Mouse (Mus musculus) embryonic facial prominence, embryonic 10.5 days (tissue): ENCODE measurements at regions not wholly inside any gene's neighbourhood (a gene's known extent, or its start where the extent isn't known, plus 50 kb on each side); places are given as distances from the start of the nearest gene placed in this dataset.

Experiments used
- DNase-seq: peaks from one replicate; pipeline ENCODE4 v3.0.0-alpha.2; 2017; ENCODE audit warnings: low spot score
- H3K27ac ChIP-seq: fragments of 300-500 bp; sonication (generic); replicated peaks from 2 replicates; pipeline ENCODE4 v1.5.1; 2016; ENCODE audit warnings: mild to moderate bottlenecking
- H3K27me3 ChIP-seq: fragments of 300-500 bp; sonication (generic); replicated peaks from 2 replicates; pipeline ENCODE4 v1.6.1; 2016; ENCODE audit warnings: low read depth, mild to moderate bottlenecking; ENCODE audit not compliant: poor library complexity, severe bottlenecking
- H3K36me3 ChIP-seq: fragments of 300-500 bp; sonication (generic); replicated peaks from 2 replicates; pipeline ENCODE4 v1.6.1; 2016; ENCODE audit warnings: mild to moderate bottlenecking, moderate library complexity
- H3K4me1 ChIP-seq: fragments of 300-500 bp; sonication (generic); 2 replicates; pipeline ENCODE4 v1.6.1; 2016
- H3K4me3 ChIP-seq: fragments of 300-500 bp; sonication (generic); 2 replicates; pipeline ENCODE4 v1.5.1; 2016; ENCODE audit warnings: mild to moderate bottlenecking, moderate library complexity
- H3K9me3 ChIP-seq: fragments of 300-500 bp; sonication (generic); 2 replicates; pipeline ENCODE4 v1.6.1; 2016; ENCODE audit warnings: mild to moderate bottlenecking
- WGBS: fragments of 180-500 bp; shearing (Covaris S2); methylation state at CpG from one replicate; pipeline ENCODE4 v1.1.7; 2016; 5-methylcytosine and 5-hydroxymethylcytosine counted together

DNA sequence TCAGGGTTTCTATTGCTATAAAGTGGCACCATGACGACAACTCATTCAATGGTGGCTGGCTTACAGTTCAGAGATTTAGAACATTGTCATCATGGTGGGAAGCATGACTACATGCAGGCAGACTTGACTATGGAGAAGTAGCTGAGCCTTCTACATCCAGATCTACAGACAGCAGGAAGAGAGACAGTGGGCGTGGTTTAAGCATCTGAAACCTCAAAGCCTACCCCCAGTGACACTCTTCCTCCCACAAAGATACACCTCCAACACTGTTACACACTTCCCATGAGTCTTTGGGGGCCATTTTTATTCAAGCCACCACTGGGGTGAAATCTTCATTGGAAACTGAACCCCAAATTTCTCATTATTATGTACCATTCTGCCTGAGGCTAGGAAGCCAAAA is 191.0 kb downstream of the Sox4 start:
- no peak for DNase-seq
- WGBS: 90% methylated on average over 2 of the region's 2 CpGs
- H3K4me1 ChIP-seq: peaks cover 24% of the 10 kb centered on the region
- H3K27me3 ChIP-seq: no peaks in the 10 kb centered on the region
- no peak overlapping the region for H3K4me3 ChIP-seq
- H3K27ac ChIP-seq: no peak overlapping the region
- H3K9me3 ChIP-seq: no peaks in the 10 kb centered on the region
- peaks cover 12% of the 10 kb centered on the region for H3K36me3 ChIP-seq

DNA sequence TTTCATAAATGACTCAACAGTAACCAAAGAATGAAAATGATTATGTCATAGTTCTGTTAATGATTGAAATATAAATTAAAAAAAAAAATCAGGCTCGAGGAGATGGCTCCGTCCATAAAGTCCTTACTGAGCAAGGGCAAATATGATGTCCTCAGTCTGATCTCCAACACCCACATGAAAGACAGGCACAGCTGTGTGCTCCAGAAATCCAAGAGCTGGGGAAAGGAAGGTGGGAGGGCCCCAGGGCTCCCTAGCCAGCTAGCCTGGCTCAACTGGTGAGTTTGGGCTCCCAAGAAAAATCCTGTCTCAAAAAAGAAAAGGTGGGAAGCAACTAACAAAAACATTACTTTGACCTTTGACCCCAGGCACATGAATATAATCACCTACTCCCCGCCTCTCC is 194.5 kb downstream of the Sox4 start:
- no peak overlapping the region for H3K4me3 ChIP-seq
- WGBS: 56% methylated on average over 3 of the region's 3 CpGs
- H3K27ac ChIP-seq: no peak overlapping the region; the same call in 1 of the 2 replicates
- DNase-seq: peak; percentile 23
- H3K36me3 ChIP-seq: no peaks in the 10 kb centered on the region
- no peaks in the 10 kb centered on the region for H3K9me3 ChIP-seq
- H3K27me3 ChIP-seq: no peaks in the 10 kb centered on the region
- peaks cover 48% of the 10 kb centered on the region for H3K4me1 ChIP-seq

DNA sequence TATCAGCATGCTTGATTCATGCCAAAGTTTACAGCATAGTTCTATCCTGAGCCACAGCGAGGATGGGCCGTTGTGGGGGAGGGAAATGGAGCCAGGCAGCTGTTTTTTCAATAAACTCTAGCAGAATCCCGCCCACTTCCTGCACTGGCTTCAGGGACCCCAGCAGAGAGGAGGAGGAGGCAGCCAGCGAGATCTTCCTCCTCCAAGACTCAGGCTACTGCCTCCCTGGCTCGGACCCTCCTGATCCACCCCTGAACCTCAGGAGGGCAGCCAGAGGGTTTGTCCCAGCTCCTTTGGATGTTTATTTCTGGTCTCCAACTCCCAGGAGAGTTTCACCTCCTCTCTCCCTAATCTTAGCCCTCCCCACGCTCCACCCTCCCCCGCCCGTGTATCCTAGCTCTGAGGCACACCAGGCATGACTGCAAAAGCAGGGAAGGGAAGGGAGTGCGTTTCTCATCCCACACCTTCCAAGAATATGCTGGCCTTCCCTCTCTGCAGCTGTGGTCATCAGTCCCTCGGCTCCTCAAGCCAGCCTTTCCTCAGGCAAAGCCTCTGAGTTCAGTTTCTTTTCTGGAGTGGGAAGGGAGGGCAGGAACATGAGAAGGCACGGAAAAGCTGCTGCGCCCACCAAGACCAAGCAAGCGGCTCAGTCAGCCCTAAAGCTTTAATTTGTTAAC is 195.5 kb downstream of the Sox4 start:
- peaks cover 53% of the 10 kb centered on the region for H3K4me1 ChIP-seq
- peak overlapping the region; percentile 54 for H3K4me3 ChIP-seq

DNA sequence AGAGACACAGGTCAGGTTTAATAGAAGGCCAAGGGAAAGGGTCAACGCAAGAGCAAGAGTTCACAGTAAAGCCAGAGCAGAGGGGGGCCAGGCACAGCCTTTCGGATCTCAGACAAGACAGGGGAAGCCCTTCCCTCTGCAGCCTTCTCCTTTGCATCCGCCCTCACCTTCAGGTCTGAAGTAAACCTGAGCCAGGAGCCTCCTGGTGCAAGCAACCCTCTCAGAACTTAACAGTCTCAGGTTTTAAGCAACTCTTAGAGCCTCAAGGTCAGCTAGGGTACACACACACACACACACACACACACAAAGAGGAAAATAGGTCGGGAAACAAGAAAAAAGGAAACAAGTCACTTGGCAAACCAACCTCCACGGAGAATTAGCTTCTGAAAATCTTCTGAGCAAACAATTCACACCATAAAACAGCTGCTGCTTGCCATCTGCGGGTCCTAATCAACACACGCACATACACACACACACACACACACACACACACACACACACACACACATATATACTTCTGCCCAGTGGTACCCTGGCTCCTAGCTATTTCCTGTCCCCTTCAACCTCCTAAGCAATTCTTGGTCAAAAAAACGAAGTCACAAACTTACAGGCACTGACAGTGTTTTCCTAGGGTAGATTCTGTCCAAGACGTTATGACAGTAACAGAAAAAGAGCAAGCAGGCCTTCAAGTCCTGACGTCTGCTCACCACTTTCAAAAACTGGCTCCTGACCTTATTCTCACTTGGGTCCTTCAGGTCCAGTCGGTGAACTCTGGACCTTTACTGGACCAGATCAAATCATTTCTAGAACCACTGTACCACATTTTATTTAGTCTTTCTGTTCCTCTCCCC is 196.4 kb downstream of the Sox4 start:
- no peaks in the 10 kb centered on the region for H3K27me3 ChIP-seq
- peak overlapping the region; percentile 54 for H3K4me3 ChIP-seq
- H3K9me3 ChIP-seq: no peaks in the 10 kb centered on the region
- H3K27ac ChIP-seq: peak overlapping the region; percentile 89
- no peaks in the 10 kb centered on the region for H3K36me3 ChIP-seq
- peak; percentile 21 for DNase-seq
- WGBS: 15% methylated on average over 11 of the region's 11 CpGs
- peaks cover 53% of the 10 kb centered on the region for H3K4me1 ChIP-seq

More for the DNA sequence above, 195.5 kb downstream of the Sox4 start:
- H3K9me3 ChIP-seq: no peaks in the 10 kb centered on the region
- no peaks in the 10 kb centered on the region for H3K27me3 ChIP-seq
- WGBS: under 1% methylated on average over 13 of the region's 13 CpGs
- H3K27ac ChIP-seq: peak overlapping the region; percentile 89
- H3K36me3 ChIP-seq: no peaks in the 10 kb centered on the region
- DNase-seq: peak; percentile 75

DNA sequence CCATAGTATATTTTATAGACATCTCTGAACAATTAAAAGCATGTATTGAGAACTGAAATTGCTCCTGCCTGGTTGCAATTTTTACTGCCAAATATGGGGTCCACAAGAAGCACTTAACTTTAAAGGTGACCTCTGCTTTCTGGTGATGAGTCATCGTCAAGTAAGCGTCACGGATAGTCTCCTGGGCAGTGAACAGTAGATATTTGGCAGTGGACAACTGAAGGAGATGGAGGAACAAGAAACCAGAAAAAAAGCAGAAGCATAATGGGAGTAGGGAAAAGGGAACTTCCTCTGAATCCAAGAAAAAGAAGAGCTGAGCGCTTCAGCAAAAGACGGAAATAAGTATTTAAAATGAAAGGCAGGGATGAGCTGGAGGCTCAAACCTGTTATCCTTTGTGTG is 199.3 kb downstream of the Sox4 start:
- Histone ChIP-seq H3K4me3 (no peak overlapping the region), H3K36me3 (no peaks in the 10 kb centered on the region), H3K4me1 (peaks cover 46% of the 10 kb centered on the region), H3K27ac (no peak overlapping the region), H3K27me3 (no peaks in the 10 kb centered on the region), H3K9me3 (no peaks in the 10 kb centered on the region)
- 77% methylated on average over 5 of the region's 5 CpGs for WGBS
- no peak for DNase-seq

DNA sequence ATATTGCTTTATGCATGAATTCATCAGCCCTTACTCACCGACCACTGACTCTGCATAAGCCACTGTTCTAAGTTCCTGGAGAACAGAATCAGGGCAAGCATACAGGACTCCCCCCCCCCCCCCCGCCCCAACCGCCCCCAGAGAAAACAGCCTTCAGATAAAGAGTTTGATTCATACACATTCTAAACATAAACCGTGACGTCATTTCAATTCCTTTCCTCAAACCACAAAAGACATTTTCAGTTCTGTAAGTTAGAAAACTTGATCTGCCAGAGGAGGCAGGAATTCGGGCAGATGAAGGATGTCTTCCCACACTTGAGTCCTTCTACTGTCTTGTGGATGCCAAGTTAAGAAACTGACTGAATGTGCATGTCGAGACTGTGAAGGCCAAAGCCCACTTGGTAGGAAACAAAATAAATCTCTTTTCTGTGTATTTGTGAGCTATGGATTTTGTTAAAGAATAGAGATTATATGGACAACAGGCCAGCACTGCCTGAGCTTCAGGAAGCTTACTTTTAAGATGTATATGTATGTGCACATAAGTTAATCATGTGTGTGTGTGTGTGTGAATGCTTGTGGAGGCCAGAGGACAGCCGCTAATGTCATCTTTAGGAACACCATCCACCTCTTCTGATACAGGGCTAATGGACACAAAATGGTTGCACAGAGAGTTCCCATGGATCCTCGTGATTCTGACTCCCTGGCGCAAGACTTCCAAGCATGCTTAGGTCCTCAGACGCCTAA is 202.4 kb downstream of the Sox4 start:
- H3K9me3 ChIP-seq: no peaks in the 10 kb centered on the region
- H3K4me3 ChIP-seq: no peak overlapping the region
- no peak overlapping the region for H3K27ac ChIP-seq
- no peaks in the 10 kb centered on the region for H3K27me3 ChIP-seq
- H3K4me1 ChIP-seq: peaks cover 19% of the 10 kb centered on the region
- H3K36me3 ChIP-seq: no peaks in the 10 kb centered on the region
- 88% methylated on average over 11 of the region's 11 CpGs for WGBS
- no peak for DNase-seq

DNA sequence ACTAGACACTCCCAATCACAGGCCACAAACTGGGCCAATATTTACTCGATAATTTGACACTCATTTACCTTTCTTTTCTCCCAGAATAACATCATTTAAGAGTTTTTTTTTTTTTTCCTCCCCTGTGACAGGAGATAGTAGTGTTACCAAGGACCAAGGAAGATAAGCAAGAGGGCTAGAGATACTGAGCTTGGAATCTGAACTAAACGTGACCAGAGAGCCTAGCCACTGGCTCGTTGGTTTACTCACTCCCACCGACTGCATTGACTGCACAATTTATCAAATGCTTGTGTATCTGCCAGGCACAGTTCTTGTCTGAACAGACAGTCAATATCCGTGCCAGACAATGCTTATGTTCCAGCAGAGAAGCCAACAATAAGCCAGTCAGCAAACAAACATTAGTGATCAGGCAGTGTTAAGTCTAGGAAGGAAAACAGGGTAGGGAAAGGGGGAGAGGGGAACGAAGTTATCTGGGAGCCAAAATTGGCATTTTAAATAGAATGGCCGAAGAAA is 213.3 kb downstream of the Sox4 start:
- 77% methylated on average over 7 of the region's 7 CpGs for WGBS
- H3K9me3 ChIP-seq: no peaks in the 10 kb centered on the region

DNA sequence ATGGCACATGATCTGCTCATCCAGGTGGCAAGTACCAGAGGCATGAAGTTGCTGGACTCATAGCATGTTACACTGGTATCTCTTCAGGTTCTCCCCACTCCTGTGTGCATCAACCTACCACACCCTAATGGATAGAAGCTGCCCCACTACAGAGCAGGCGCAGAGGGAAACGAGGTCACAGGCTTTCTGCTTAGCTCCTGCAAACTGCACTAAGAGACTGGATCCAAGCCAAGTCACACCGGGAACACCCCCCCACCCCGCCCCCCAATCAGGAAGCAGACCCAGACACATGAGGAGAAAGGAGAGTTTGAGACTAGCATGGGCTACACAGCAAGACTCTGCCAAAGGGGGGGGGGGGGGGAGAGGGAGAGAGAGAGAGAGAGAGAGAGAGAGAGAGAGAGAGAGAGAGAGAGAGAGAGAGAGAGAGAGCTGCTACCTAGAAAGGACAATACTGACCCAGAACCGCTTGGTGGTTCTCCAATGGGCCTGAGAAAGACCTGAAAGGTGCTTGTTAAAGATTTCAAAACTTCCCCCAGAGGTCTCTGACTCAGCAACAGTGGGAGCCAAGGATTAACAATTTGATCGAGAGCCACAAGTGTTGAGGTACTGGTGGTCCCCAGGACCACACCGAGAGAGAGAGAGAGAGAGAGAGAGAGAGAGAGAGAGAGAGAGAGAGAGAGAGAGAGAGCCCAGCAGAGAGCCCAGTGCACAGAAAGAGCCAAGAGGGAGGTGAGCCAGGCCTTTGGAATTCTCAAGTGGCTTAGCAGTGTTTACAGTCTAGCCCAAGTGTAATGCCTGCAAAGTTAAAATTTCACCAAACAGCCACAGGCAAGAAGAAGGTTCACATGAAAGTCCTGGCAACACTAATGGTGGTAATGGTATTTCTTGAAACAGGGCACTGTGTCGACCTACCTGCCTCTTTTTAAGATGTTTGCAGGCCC is 215.1 kb downstream of the Sox4 start:
- H3K4me1 ChIP-seq: peaks cover 28% of the 10 kb centered on the region
- H3K27me3 ChIP-seq: no peaks in the 10 kb centered on the region
- no peak for DNase-seq
- peak overlapping the region; percentile 63 for H3K27ac ChIP-seq
- 0 out of 2 replicates have a peak, but pooled peaks cover 2% of the 10 kb centered on the region for H3K36me3 ChIP-seq
- H3K4me3 ChIP-seq: no peak overlapping the region
- no peaks in the 10 kb centered on the region for H3K9me3 ChIP-seq
- 69% methylated on average over 8 of the region's 8 CpGs for WGBS

More for the DNA sequence above, 213.3 kb downstream of the Sox4 start:
- Histone ChIP-seq H3K36me3 (0 out of 2 replicates have a peak, but pooled peaks cover 2% of the 10 kb centered on the region), H3K4me3 (no peak overlapping the region), H3K27ac (no peak overlapping the region), H3K27me3 (no peaks in the 10 kb centered on the region), H3K4me1 (peaks cover 28% of the 10 kb centered on the region)
- DNase-seq: no peak

DNA sequence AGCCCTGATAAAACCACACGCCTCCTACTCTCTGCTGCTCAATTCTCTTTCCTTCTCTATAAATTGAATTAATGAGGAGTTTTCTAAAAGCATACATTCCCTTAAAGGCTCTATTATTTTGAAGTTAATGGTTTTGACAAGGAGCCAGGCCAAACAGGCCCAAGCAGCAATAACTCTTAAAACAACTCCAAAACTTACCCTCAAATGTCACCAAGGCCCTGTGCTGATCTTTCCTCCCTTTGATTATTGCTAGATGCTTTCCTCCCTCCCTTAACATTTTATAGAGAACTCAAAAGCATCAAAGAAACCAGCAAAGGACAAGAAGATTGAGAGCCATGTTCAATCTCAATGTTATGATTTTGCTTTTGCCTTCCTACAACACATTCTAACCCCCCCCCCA is 221.0 kb downstream of the Sox4 start:
- no peaks in the 10 kb centered on the region for H3K9me3 ChIP-seq
- peaks cover 7% of the 10 kb centered on the region for H3K4me1 ChIP-seq
- no peaks in the 10 kb centered on the region for H3K27me3 ChIP-seq
- WGBS: 74% methylated on average over 1 of the region's 1 CpGs
- DNase-seq: no peak
- H3K4me3 ChIP-seq: no peak overlapping the region
- no peak overlapping the region for H3K27ac ChIP-seq
- no peaks in the 10 kb centered on the region for H3K36me3 ChIP-seq

DNA sequence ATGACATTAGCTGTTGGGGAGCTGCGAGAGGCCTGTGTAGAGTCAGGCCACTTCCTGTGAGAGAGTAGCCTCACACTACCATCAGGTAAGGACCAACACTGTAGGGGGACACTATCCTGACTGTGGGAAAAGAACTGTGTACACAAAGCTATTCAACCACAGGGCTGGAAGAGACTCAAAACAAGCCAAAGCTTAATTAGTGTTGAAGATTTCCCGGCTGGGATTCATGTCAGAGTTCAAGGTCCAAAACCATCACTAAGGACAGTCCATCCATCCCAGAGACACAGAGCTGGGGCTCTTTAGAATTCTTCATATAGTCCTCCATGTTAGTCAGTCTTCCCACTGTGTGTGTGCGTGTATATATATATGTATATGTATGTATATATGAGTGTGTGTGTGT is 221.5 kb downstream of the Sox4 start:
- H3K9me3 ChIP-seq: no peaks in the 10 kb centered on the region
- peaks cover 4% of the 10 kb centered on the region; the same call in 1 of the 2 replicates for H3K4me1 ChIP-seq
- WGBS: 90% methylated on average over 3 of the region's 3 CpGs
- no peaks in the 10 kb centered on the region for H3K27me3 ChIP-seq
- DNase-seq: no peak
- no peak overlapping the region for H3K27ac ChIP-seq
- H3K4me3 ChIP-seq: no peak overlapping the region
- H3K36me3 ChIP-seq: no peaks in the 10 kb centered on the region

DNA sequence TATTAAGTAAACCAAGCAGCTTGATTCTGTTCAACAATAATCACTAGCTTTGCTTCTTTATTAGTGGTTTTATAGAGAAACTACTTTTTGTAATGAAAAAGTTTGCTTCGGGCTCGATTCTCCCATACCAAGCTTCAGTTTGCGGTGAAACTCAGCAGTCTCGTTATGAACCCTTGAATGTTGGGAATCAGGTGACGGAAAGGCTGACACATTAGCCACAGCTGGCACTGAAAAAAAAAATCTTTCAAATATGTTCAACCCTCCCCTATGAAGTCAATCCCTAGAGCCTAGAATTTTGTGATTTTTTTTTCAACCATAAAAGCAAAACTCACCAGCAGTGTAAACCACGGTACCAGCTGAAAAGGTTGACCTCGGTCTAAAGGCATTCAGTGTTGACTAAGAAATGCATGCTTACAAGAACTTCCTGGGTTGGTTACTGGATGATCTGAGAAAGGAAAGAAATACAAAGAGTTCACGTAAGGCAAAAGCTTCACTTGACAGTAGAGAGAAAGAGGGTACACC is 223.4 kb downstream of the Sox4 start:
- Histone ChIP-seq H3K27me3 (no peaks in the 10 kb centered on the region), H3K27ac (no peak overlapping the region), H3K4me3 (no peak overlapping the region), H3K9me3 (no peaks in the 10 kb centered on the region), H3K36me3 (no peaks in the 10 kb centered on the region), H3K4me1 (peaks cover 4% of the 10 kb centered on the region; the same call in 1 of the 2 replicates)
- WGBS: 87% methylated on average over 8 of the region's 8 CpGs
- no peak for DNase-seq
